Mouse (Mus musculus) layer of hippocampus, postnatal 14 days (tissue): ENCODE measurements around the gene Fam20a. TPM values are rescaled to one million over a fixed set of nuclear protein-coding genes. Genes with fewer than 3 reads are reported as not detected.
"Not testable (repeated sequence)": the region's sequence is repeated elsewhere in the genome, so short reads cannot be mapped to it uniquely, and the experiment has no call there.

Experiments
- DNase-seq, 2 experiments: peaks; one replicate each; pipeline ENCODE4 v3.0.0; 2021 to 2022; ENCODE audit warnings: low spot score in 2 of 2, mixed read lengths in 1 of 2
- total RNA-seq, 2 experiments: library from RNA; stranded (reverse); gene quantifications; 2 replicates each; pipeline ENCODE4 v1.2.3; 2021

Gene Fam20a
- total RNA-seq, 2 experiments from 2014 or later: 18.7 to 21.0 TPM

DNA sequence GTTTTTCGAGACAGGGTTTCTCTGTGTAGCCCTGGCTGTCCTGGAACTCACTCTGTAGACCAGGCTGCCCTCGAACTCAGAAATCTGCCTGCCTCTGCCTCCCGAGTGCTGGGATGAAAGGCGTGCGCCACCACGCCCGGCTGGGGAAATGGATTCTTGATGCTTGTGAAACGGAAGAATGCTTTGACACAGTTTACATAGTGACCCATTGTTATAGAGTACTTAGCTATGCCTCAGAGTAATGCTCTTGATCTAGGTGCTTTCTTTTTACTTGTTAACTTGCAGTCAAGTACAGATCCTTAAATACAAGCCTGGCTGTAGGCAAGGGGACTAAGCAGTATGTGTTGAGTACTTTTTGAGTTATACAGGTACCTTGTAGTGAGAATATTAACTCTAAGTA lies 61.6 kb downstream of the Fam20a start:
- DNase-seq: not testable (repeated sequence)

DNA sequence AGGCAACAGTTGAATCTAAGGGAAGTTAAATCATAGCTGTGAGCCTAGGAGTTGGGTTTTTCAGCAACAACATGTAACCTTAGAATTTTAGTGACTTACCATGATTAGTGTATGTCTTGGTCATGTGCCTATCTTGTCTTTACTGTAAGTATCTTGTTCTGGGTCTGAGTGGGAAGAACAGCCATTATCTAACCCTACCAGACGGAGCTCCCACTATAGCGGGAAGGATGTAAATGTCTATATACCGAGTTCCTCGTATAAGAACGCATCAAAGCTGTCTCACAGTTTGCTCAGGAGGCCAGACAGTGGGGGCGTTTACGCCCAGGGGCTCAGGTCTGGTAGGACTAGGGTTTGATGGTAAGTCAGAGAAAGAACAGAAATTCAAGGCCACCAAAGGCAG lies 65.8 kb downstream of the Fam20a start:
- DNase-seq: no peak

- DNase-seq: no peak
Observed at GRCm38 (mm10) chr11:109654581-109654980, 67.5 kb downstream of the Fam20a start.

GRCm38 (mm10) chr11:109653201-109653600 lies 68.9 kb downstream of the Fam20a start:
- no peak for DNase-seq

DNA sequence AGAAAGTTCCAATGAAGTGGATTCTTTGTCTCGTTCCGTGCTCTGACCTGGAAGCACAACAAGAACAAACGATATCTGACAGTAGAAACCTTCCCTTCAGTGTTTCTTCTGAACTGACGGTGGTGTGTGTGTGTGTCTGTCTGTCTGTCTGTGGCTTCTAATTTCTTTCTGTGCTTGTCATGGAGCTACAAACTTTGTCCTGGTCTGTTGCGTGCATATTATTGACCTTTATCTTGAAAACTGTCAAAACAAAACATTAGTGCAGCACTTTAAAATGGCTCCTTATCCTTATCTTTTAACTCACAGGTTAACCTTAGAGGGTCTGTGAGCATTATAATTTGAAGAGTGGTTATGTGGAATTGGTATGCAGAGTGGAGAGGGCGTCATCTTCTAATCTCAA lies 69.6 kb downstream of the Fam20a start:
- no peak for DNase-seq

DNA sequence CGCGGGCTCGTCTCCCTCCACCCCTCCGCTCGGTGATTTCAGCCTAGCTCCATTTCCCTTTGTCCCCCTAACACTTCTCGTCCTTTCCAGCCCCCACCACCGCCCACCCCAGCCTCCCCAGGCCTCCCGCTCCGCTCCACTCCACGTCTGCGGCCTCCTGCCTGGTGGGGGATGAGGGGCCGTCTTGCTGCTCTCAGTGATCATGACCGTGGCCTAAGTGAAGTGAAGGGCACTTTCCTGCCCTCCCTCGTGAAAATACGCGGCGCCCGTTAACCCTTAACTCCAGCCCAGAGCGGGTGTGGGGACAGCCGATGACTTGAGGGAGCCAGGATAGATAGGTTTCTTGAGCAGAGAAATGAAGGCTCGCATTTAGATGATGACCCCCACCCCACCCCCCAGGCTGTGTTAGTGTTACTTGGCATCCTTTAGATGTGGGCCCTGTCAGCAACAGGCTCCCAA lies 70.5 kb downstream of the Fam20a start:
- DNase-seq: no peak

DNA sequence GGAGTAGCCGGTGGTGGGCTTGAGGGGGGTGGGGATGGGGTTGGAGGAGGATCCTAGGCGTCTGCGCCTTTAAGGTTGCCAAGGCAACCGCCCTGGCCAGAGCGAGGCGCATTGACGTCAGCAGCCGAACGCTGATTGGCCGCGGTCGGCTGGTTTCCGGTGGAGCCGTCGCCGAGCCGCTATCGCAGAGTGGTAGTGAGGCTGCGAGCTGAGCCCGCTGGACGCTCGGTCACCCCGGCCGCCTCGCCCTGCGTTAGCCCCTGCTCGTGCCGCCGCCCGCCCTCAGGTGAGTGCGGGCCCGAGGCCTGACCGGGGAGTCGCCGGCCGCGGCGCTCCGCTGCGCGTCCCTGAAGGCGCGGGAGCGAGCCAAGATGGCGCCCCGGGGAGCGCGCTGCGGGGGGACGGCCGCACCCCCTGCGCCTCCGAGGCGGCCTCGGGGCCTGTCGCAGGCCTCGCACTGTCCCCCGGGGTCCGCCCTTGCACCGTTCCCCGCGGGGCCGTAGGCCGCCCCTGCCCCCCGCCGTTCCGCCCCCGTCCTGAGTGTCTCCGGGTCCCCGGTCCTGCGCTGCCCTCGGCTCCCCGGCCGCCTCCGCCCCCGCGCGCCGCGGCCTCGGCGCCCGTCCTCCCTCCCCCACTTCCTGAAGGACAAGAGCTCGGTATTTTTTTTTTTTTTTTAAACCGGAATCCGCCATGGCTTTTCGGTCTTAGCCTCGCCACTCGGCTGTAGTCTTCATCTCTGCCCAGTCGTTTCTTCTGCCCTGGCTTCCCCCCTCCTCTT lies 71.1 kb downstream of the Fam20a start:
- peak; percentile 95 to 96 for DNase-seq

DNA sequence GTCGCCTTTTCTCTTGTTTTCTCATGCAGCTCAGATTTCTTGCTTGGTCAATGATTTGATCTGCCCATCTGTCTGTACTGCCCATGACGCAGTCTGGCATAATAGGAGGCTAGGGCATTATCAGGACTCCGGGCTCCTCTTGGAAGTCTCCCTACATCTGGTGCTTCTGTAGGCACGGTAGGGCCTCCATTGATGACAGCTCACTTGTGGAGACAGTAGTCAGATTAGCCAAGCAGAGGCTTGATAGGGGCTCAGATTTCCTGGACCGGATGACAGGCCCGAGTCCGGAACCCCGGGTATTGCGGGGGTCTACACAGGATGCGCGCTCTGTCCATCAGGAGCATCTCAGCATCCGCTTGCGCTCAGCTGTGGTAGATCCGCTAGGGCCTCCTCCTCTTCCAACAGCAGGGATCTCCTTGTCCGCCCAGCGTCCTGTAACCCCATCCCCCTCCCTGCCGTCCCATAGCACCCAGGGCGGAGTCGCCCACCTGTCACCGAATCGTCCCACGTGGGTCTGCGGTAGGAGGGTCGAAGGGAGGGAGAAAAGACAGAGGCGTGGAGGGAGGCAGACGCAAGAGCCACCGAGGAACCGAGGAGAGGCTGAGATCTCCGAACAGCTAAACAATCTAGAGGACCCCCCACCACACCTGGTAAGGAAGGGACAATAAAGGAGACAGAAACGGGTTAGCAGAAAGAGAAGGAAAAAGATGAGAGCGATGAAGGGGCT lies 71.9 kb downstream of the Fam20a start:
- peak; percentile 82 to 84 for DNase-seq

GRCm38 (mm10) chr11:109649206-109649605 lies 72.9 kb downstream of the Fam20a start, which contains the start of gene Prkar1a:
Prkar1a (plus strand) TSS chr11:109649405.
- no peak for DNase-seq

DNA sequence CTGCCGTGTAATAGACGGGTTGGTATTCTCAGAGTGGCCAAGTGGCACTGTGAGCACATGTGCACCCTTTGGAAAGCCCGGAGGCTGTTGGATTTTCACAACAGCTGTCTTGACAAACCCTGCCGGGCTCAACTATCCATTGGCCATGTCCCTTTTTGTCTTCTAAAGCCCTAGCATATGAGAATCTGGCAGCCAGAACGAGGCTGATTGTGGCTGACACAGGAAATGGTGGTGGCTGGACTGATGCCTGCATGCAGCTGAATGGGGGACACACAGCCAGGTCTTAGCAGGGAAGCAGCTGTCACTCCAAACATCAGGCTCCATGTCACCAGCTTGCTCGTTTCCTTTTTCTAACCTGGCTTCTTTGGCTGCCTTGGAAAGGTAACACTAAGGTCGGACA lies 73.6 kb downstream of the Fam20a start:
- DNase-seq: peak in 1 of 2 experiments; percentile 65

- no peak for DNase-seq
Observed at GRCm38 (mm10) chr11:109641498-109642222, 80.4 kb downstream of the Fam20a start.

DNA sequence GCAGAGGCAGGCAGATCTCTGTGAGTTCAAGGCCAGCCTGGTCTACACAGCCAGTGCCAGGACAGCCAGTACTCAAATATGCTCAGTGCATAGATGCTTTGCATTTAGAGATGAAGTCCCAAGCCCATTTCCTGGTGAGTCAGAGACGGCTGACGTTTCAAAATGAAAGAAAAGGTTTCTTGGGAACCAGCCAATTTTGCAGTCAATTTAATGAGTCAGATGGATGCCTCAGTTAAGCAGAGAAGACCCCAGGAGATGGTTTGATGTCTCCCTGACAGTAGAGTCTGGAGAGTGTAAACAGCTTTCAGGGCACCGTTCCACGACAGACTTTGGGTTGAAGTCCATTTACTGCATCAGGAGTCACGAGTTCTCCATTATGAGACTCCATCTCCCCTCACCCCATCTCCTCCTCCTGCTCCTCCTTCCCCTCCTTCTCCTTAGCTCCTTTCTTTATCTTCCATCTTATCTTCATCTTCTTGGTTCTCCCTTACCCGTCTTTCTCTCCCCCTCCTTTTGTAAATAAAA lies 86.1 kb downstream of the Fam20a start:
- no peak for DNase-seq

DNA sequence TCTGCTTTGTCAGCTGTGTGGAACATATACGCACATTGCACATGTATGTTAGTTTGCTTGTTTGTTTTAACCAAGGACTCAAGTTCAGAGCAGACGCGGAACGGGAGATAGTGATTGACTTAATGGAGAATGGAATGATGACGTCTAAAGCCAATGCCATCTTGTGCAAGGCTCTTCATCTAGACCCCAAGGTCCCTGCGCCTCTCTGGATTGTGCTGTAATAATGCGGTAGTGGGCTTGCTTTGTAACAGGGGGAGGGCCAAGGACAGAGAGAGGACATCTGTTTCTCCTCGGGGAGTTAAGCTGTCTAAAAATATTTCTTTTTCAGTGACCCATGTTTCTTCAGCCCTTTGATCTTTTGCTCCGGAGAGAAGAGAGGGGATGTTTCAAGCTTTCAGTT lies 87.2 kb downstream of the Fam20a start:
- no peak for DNase-seq

DNA sequence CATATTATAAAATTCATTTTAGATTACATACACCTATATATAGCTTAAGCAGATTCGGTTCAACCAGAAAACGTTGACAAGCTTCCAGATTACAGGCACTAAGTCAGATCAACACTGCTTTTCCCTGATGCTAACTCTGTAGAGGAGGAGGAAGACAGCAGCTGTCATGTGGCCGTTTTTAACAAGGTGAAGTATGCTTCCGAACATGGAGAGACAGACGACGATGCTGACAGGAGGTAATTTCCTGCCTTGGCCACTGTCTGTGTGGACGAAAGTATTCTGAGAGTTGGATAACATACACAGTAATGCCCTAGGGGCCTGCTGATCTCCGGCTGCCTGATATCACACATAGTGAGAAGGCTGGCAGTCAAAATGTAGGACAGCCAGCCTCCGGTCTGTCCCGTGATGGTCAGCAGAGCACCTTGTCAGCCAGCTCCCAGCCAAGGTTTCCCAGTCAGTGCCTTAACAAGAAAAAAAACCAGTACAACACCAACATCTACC lies 93.0 kb downstream of the Fam20a start:
- no peak for DNase-seq

DNA sequence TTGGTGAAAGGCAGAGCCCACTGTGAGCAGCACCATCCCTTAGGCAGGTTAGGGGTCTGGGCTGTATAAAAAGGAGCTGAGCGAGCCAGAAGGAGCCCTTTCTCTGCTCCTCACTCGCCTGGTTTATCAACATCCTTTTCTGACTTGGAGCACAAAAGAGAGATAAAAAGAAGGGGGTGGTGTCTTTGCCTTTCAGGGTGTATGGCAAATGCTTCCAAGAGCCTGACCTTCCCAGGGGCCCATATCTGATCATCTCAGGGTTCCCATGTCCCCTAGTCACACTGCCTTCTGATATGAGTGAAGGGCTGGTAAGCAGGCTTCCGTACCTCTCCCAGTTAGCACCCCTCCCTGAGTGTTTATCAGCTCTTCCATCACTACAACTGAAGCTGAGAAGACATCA lies 94.0 kb downstream of the Fam20a start:
- no peak for DNase-seq

GRCm38 (mm10) chr11:109627648-109628047 lies 94.4 kb downstream of the Fam20a start:
- no peak for DNase-seq

GRCm38 (mm10) chr11:109623238-109623637 lies 98.8 kb downstream of the Fam20a start:
- DNase-seq: no peak

DNA sequence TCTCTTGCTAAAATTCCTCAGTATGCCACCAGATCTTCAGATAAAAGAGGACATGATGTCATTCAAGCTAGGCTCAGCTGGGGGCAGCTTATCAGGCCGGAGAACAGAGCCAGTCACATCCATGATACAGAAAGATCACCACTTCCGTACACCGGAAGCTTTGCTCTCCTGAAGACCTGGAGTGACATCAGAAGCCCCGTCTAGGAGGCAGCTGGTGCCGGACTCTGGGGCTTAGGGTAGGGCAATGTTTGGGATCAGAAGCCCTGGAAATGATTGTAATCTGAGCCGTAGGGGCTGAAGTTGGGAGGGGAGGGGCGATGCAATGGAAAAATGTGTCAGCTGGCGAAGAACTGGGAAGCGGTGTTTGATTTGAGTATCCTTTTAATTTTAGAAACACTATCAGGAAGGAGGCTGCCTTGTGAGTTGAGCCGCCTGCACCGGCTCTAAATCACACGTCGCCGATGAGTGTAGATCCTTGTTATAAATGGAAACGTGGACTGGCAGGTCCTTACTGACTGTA lies 99.5 kb downstream of the Fam20a start:
- DNase-seq: no peak

DNA sequence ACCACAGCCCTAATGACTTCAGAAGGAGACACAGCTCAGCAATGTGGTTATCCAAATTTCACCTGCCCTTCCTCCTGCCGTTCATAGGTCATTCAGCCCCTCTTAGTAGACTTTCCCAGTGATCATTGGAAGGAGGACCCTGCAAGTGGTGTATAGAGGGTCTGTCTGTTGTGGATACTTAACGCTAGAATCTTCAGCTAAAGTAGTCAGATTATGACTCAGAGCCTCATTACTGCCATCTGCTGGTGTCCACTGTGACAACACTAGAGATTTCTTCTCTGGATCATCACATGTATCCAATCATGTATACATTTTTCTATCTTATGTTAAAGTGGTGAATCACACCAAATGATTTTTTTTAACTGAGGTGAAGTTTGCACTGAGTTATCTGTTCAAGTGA lies 100.9 kb downstream of the Fam20a start:
- DNase-seq: peak; percentile 34 to 65

GRCm38 (mm10) chr11:109620356-109620755 lies 101.7 kb downstream of the Fam20a start:
- DNase-seq: no peak
